Mouse (Mus musculus): Measurements from ENCODE around the gene Gm3336. TPM values are rescaled to one million over a fixed set of nuclear protein-coding genes. Genes with fewer than 3 reads are reported as not detected.

Gm3336 gene
- polyA plus RNA-seq, 1 experiment: 0.43 TPM

DNA sequence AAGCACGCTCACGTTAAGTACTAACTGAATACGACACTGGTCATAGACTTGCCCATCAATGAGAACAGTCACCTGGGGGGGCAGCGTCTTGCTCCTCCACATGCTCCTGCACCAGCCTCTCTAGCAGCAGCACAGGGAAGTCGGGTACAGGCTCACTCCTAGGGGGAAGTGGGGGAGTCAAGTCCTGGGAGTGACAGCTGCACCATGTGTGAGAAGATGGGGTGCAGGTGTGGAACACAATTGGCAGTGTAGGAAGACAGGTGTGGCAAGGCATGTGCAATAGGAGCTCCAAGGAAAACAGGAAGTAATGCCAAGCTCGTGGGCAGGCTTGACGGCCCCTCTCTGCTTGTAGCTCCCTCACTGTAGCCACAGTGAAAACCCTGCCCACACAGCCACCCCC lies 52.9 kb downstream of the Gm3336 start:
- H3K4me3 ChIP-seq (replicated peaks; ENCODE audit: extremely low read depth, low read depth, low read length): no peak overlapping the region
- WGBS: 80% methylated on average over 7 of the region's 7 CpGs
- TF ChIP-seq POLR2A (IDR thresholded peaks at IDR 0.05; ENCODE audit: borderline replicate concordance, extremely low read depth, low read depth, low read length): no peak
- TF ChIP-seq CTCF (IDR thresholded peaks at IDR 0.05; ENCODE audit: insufficient read depth, low read length): no peak
- no peak for DNase-seq
- H3K4me1 ChIP-seq (ENCODE audit: control insufficient read depth, insufficient read depth, low read length): peaks cover 13% of the 10 kb centered on the region

GRCm38 (mm10) chr8:70772075-70772474 lies 53.7 kb downstream of the Gm3336 start:
- Histone ChIP-seq H3K4me1 (ENCODE audit: control insufficient read depth, insufficient read depth, low read length) (peaks cover 5% of the 10 kb centered on the region), H3K4me3 (replicated peaks; ENCODE audit: extremely low read depth, low read depth, low read length) (no peak overlapping the region)
- TF ChIP-seq POLR2A (IDR thresholded peaks at IDR 0.05; ENCODE audit: borderline replicate concordance, extremely low read depth, low read depth, low read length) (no peak), CTCF (IDR thresholded peaks at IDR 0.05; ENCODE audit: insufficient read depth, low read length) (no peak)
- WGBS: 91% methylated on average over 13 of the region's 13 CpGs
- DNase-seq: no peak

Other genes with a start within 250 kb of the Gm3336 start
- gene Klhl26, start 241.6 kb upstream of the Gm3336 start, polyA plus RNA-seq (2012; rRNA removed): 51.3 and 57.2 TPM in 2 replicates
- 10.5 and 12.2 TPM in 2 replicates for gene Tmem59l, start 231.2 kb upstream of the Gm3336 start, polyA plus RNA-seq (2012; rRNA removed)
- 27.7 and 34.3 TPM in 2 replicates for gene Crlf1, start 225.4 kb upstream of the Gm3336 start, polyA plus RNA-seq (2012; rRNA removed)
- 145 and 178 TPM in 2 replicates for gene Rex1bd, start 211.8 kb upstream of the Gm3336 start, polyA plus RNA-seq (2012; rRNA removed)
- gene Uba52, start 207.7 kb upstream of the Gm3336 start, polyA plus RNA-seq (2012; rRNA removed): 370 and 371 TPM in 2 replicates
- 361 and 369 TPM in 2 replicates for gene Fkbp8, start 190.8 kb upstream of the Gm3336 start, polyA plus RNA-seq (2012; rRNA removed)
- 48.7 and 54.6 TPM in 2 replicates for gene Kxd1, start 190.6 kb upstream of the Gm3336 start, polyA plus RNA-seq (2012; rRNA removed)
- gene Ell, start 179.1 kb upstream of the Gm3336 start, polyA plus RNA-seq (2012; rRNA removed): 29.6 and 32.9 TPM in 2 replicates
- 102 and 112 TPM in 2 replicates for gene Isyna1, start 124.2 kb upstream of the Gm3336 start, polyA plus RNA-seq (2012; rRNA removed)
- gene Ssbp4, start 109.7 kb upstream of the Gm3336 start, polyA plus RNA-seq (2012; rRNA removed): 228 and 351 TPM in 2 replicates
- gene Lrrc25, start 102.4 kb upstream of the Gm3336 start, polyA plus RNA-seq (2012; rRNA removed): 10.4 and 10.5 TPM in 2 replicates
- gene Gdf15, start 86.1 kb upstream of the Gm3336 start, polyA plus RNA-seq (2012; rRNA removed): 5.4 and 6.6 TPM in 2 replicates
- gene Pgpep1, start 58.2 kb upstream of the Gm3336 start, polyA plus RNA-seq (2012; rRNA removed): 32.2 and 33.7 TPM in 2 replicates
- 75.2 and 76.3 TPM in 2 replicates for gene Lsm4, start 45.3 kb upstream of the Gm3336 start, polyA plus RNA-seq (2012; rRNA removed)
- gene Jund, start 19.6 kb upstream of the Gm3336 start, polyA plus RNA-seq (2012; rRNA removed): 378 and 717 TPM in 2 replicates
- 0.03 TPM in 1 of 2 replicates, not detected in the other for gene Iqcn, start 15.1 kb upstream of the Gm3336 start, polyA plus RNA-seq (2012; rRNA removed)
- gene Pde4c, start 5.2 kb downstream of the Gm3336 start, polyA plus RNA-seq (2012; rRNA removed): 4.1 and 5.5 TPM in 2 replicates
- 46.4 and 53.4 TPM in 2 replicates for gene Rab3a, start 36.1 kb downstream of the Gm3336 start, polyA plus RNA-seq (2012; rRNA removed)
- gene Mpv17l2, start 42.4 kb downstream of the Gm3336 start, polyA plus RNA-seq (2012; rRNA removed): 61.6 and 80.0 TPM in 2 replicates
- gene Pik3r2, start 58.2 kb downstream of the Gm3336 start, polyA plus RNA-seq (2012; rRNA removed): 112 and 119 TPM in 2 replicates
- 84.2 and 87.0 TPM in 2 replicates for gene Mast3, start 86.5 kb downstream of the Gm3336 start, polyA plus RNA-seq (2012; rRNA removed)
- 0.86 and 1.5 TPM in 2 replicates for gene Il12rb1, start 89.9 kb downstream of the Gm3336 start, polyA plus RNA-seq (2012; rRNA removed)
- gene Arrdc2, start 121.2 kb downstream of the Gm3336 start, polyA plus RNA-seq (2012; rRNA removed): 50.3 and 78.3 TPM in 2 replicates
- 3.4 and 5.0 TPM in 2 replicates for gene Kcnn1, start 144.7 kb downstream of the Gm3336 start, polyA plus RNA-seq (2012; rRNA removed)
- gene Ccdc124, start 155.4 kb downstream of the Gm3336 start, polyA plus RNA-seq (2012; rRNA removed): 43.8 and 48.0 TPM in 2 replicates
- 0.71 and 1.3 TPM in 2 replicates for gene Slc5a5, start 174.2 kb downstream of the Gm3336 start, polyA plus RNA-seq (2012; rRNA removed)
- gene Rpl18a, start 178.9 kb downstream of the Gm3336 start, polyA plus RNA-seq (2012; rRNA removed): 3,384 and 4,193 TPM in 2 replicates
- gene Map1s, start 187.4 kb downstream of the Gm3336 start, polyA plus RNA-seq (2012; rRNA removed): 58.4 and 68.0 TPM in 2 replicates

Measured in lung, adult 2 months (tissue).